13 mouse cellular contexts compared by ENCODE assay signal in genomic region chr5:37825611-37826445, GRCm38 (mm10). TPM values are rescaled to one million over a fixed set of nuclear protein-coding genes. Genes with fewer than 3 reads are reported as not detected.
DNase-seq lines count a peak whose midpoint lies in the region; ATAC-seq and TF ChIP-seq lines count a peak whose summit lies in the region.
"Had no signal": no experiment of that assay in that cellular context is flagged by ENCODE, and none has a peak within 500 bp of the region (broad histone marks: within the 10 kb centered on the region; RNA-seq: fewer than 3 reads in every experiment).

No protein-coding gene starts in this region.

- 0 out of 2 replicates have a peak, but pooled peaks cover 3% of the 10 kb centered on the region for H3K9me3 ChIP-seq in intestine, postnatal 0 days (ENCODE audit: control insufficient read depth)
- H3K9me3 ChIP-seq in intestine, embryonic 15.5 days, result no peaks in the 10 kb centered on the region
- H3K9me3 ChIP-seq in embryonic facial prominence, embryonic 11.5 days (replicated peaks; ENCODE audit: control insufficient read depth, low read length), result no peaks in the 10 kb centered on the region
- H3K9me3 ChIP-seq in hindbrain, embryonic 13.5 days, result no peaks in the 10 kb centered on the region
- no peaks in the 10 kb centered on the region for H3K9me3 ChIP-seq in neural tube, embryonic 11.5 days (ENCODE audit: control insufficient read depth, low read length)

- H3K27ac ChIP-seq in intestine, postnatal 0 days (ENCODE audit: low read depth, low read length), result no peak overlapping the region
- no peak overlapping the region for H3K27ac ChIP-seq in intestine, embryonic 15.5 days
- H3K27ac ChIP-seq in embryonic facial prominence, embryonic 11.5 days (replicated peaks; ENCODE audit: low read depth, low read length), result peak overlapping the region; percentile 77
- no peak overlapping the region for H3K27ac ChIP-seq in hindbrain, embryonic 13.5 days
- 0 out of 2 replicates have a peak overlapping the region, but pooled peaks have one; percentile 44 for H3K27ac ChIP-seq in neural tube, embryonic 11.5 days (ENCODE audit: low read depth, low read length)

- H3K4me2 ChIP-seq in intestine, postnatal 0 days (replicated peaks; ENCODE audit: low read depth), result no peak overlapping the region
- H3K4me2 ChIP-seq in intestine, embryonic 15.5 days (replicated peaks), result no peak overlapping the region
- H3K4me2 ChIP-seq in embryonic facial prominence, embryonic 11.5 days (ENCODE audit: low read depth, low read length), result peak overlapping the region; percentile 62
- peak overlapping the region; percentile 21; the same call in 1 of the 2 replicates for H3K4me2 ChIP-seq in hindbrain, embryonic 13.5 days
- peak overlapping the region; percentile 28 for H3K4me2 ChIP-seq in neural tube, embryonic 11.5 days (ENCODE audit: low read depth)

- peaks cover 98% of the 10 kb centered on the region for H3K27me3 ChIP-seq in intestine, postnatal 0 days (replicated peaks; ENCODE audit: control insufficient read depth, insufficient read depth, low read length)
- peaks cover 95% of the 10 kb centered on the region for H3K27me3 ChIP-seq in intestine, embryonic 15.5 days (replicated peaks)
- peaks cover 32% of the 10 kb centered on the region for H3K27me3 ChIP-seq in embryonic facial prominence, embryonic 11.5 days (ENCODE audit: control insufficient read depth, insufficient read depth, low read length)
- peaks cover 95% of the 10 kb centered on the region for H3K27me3 ChIP-seq in hindbrain, embryonic 13.5 days
- H3K27me3 ChIP-seq in neural tube, embryonic 11.5 days (ENCODE audit: control insufficient read depth, insufficient read depth, low read length), result peaks cover 91% of the 10 kb centered on the region

- peaks cover 5% of the 10 kb centered on the region; the same call in 1 of the 2 replicates for H3K4me1 ChIP-seq in intestine, postnatal 0 days (replicated peaks; ENCODE audit: control insufficient read depth, insufficient read depth, low read length)
- H3K4me1 ChIP-seq in intestine, embryonic 15.5 days (replicated peaks), result peaks cover 21% of the 10 kb centered on the region
- peaks cover 5% of the 10 kb centered on the region; the same call in 1 of the 2 replicates for H3K4me1 ChIP-seq in embryonic facial prominence, embryonic 11.5 days (ENCODE audit: control insufficient read depth, insufficient read depth, low read length)
- peaks cover 51% of the 10 kb centered on the region for H3K4me1 ChIP-seq in hindbrain, embryonic 13.5 days (replicated peaks)
- H3K4me1 ChIP-seq in neural tube, embryonic 11.5 days (ENCODE audit: control insufficient read depth, insufficient read depth, low read length), result peaks cover 24% of the 10 kb centered on the region

- DNase-seq in embryonic facial prominence, embryonic 11.5 days (ENCODE audit: low spot score), result peak; percentile 60
- DNase-seq in neural tube, embryonic 11.5 days (ENCODE audit: low spot score), result peak; percentile 62
- no peak for DNase-seq in gastrocnemius, postnatal 25 days
- DNase-seq in thymus, postnatal 4 days, result no peak
- DNase-seq: gastrocnemius, postnatal 14 days; kidney, adult 2 months; liver, postnatal 0 days; spleen, adult 18-20 months; thymus, adult 18-20 months had no signal

- WGBS in intestine, postnatal 0 days, result 3% methylated on average over 37 of the region's 37 CpGs
- WGBS in intestine, embryonic 15.5 days, result 2% methylated on average over 37 of the region's 37 CpGs
- WGBS in embryonic facial prominence, embryonic 11.5 days, result under 1% methylated on average over 37 of the region's 37 CpGs
- WGBS in hindbrain, embryonic 13.5 days, result 2% methylated on average over 37 of the region's 37 CpGs
- 1% methylated on average over 37 of the region's 37 CpGs for WGBS in neural tube, embryonic 11.5 days

- H3K4me3 ChIP-seq in intestine, postnatal 0 days (ENCODE audit: low read depth, low read length), result 0 out of 2 replicates have a peak overlapping the region, but pooled peaks have one; percentile 9
- no peak overlapping the region for H3K4me3 ChIP-seq in intestine, embryonic 15.5 days (replicated peaks)
- peak overlapping the region; percentile 72 for H3K4me3 ChIP-seq in embryonic facial prominence, embryonic 11.5 days (ENCODE audit: low read depth, low read length)
- no peak overlapping the region for H3K4me3 ChIP-seq in hindbrain, embryonic 13.5 days
- no peak overlapping the region for H3K4me3 ChIP-seq in neural tube, embryonic 11.5 days (ENCODE audit: low read depth, low read length)

- ATAC-seq in intestine, postnatal 0 days, result no peak
- no peak for ATAC-seq in intestine, embryonic 15.5 days
- ATAC-seq in embryonic facial prominence, embryonic 11.5 days (replicated peaks; ENCODE audit: insufficient number of reproducible peaks, low FRiP score, low TSS enrichment, low read depth), result no peak
- no peak for ATAC-seq in hindbrain, embryonic 13.5 days (ENCODE audit: low FRiP score)
- no peak for ATAC-seq in neural tube, embryonic 11.5 days (ENCODE audit: insufficient read depth, low FRiP score, low TSS enrichment)
- ATAC-seq: liver, postnatal 0 days had no signal

- TF ChIP-seq CTCF in intestine, postnatal 0 days (IDR thresholded peaks at IDR 0.05; ENCODE audit: low read depth), result no peak

- H3K36me3 ChIP-seq in intestine, postnatal 0 days (ENCODE audit: control insufficient read depth, insufficient read depth), result no peaks in the 10 kb centered on the region
- H3K36me3 ChIP-seq in intestine, embryonic 15.5 days, result no peaks in the 10 kb centered on the region
- H3K36me3 ChIP-seq in embryonic facial prominence, embryonic 11.5 days (replicated peaks; ENCODE audit: control insufficient read depth, insufficient read depth, low read depth, low read length), result no peaks in the 10 kb centered on the region
- no peaks in the 10 kb centered on the region for H3K36me3 ChIP-seq in hindbrain, embryonic 13.5 days
- no peaks in the 10 kb centered on the region for H3K36me3 ChIP-seq in neural tube, embryonic 11.5 days (ENCODE audit: control insufficient read depth, insufficient read depth, low read length)

- no peak overlapping the region for H3K9ac ChIP-seq in intestine, postnatal 0 days (ENCODE audit: low read depth, low read length)
- no peak overlapping the region for H3K9ac ChIP-seq in intestine, embryonic 15.5 days
- peak overlapping the region; percentile 10 for H3K9ac ChIP-seq in embryonic facial prominence, embryonic 11.5 days (replicated peaks; ENCODE audit: low read length)
- no peak overlapping the region for H3K9ac ChIP-seq in hindbrain, embryonic 13.5 days
- no peak overlapping the region for H3K9ac ChIP-seq in neural tube, embryonic 11.5 days (ENCODE audit: low read length)
- H3K9ac ChIP-seq: liver, postnatal 0 days had no signal

RNA-seq across cellular contexts. Expression of gene Msx1, which starts 1.4 kb away (rescaled TPM):
- 0.89 and 1.3 TPM in 2 replicates for polyA plus RNA-seq in intestine, postnatal 0 days (2015; fragmentation: Nextera tagmentation; extraction: Ambion mirVana)
- 3.2 and 3.8 TPM in 2 replicates for polyA plus RNA-seq in intestine, embryonic 15.5 days (2015; fragmentation: Nextera tagmentation; extraction: Ambion mirVana)
- polyA plus RNA-seq in embryonic facial prominence, embryonic 11.5 days (2014; fragmentation: Nextera tagmentation; extraction: Ambion mirVana), result 330 and 367 TPM in 2 replicates
- 28.6 and 59.6 TPM in 2 replicates for polyA plus RNA-seq in hindbrain, embryonic 13.5 days (2015; fragmentation: Nextera tagmentation; extraction: Ambion mirVana)
- 55.2 and 56.5 TPM in 2 replicates for polyA plus RNA-seq in neural tube, embryonic 11.5 days (2014; fragmentation: Nextera tagmentation; extraction: Ambion mirVana)
- total RNA-seq in gastrocnemius, postnatal 25 days (2021), result 1 to 10 TPM; 2.7 TPM
- total RNA-seq: megakaryocyte-erythroid progenitor cell, adult 5-6 weeks had no signal
- polyA plus RNA-seq: liver, postnatal 0 days had no signal

Comparison
In these comparisons a context has a peak if more than half of its experiments do, and no peak if none do; other contexts are left out.
1. H3K4me3 ChIP-seq: peak in intestine, postnatal 0 days (single experiment) and embryonic facial prominence, embryonic 11.5 days (single experiment); none in intestine, embryonic 15.5 days (single experiment), hindbrain, embryonic 13.5 days (single experiment) and neural tube, embryonic 11.5 days (single experiment).
2. H3K27ac ChIP-seq: peak in embryonic facial prominence, embryonic 11.5 days (single experiment) and neural tube, embryonic 11.5 days (single experiment); none in intestine, postnatal 0 days (single experiment), intestine, embryonic 15.5 days (single experiment) and hindbrain, embryonic 13.5 days (single experiment).
3. H3K4me2 ChIP-seq: peak in embryonic facial prominence, embryonic 11.5 days (single experiment), hindbrain, embryonic 13.5 days (single experiment) and neural tube, embryonic 11.5 days (single experiment); none in intestine, postnatal 0 days (single experiment) and intestine, embryonic 15.5 days (single experiment).
4. DNase-seq: peak in embryonic facial prominence, embryonic 11.5 days (single experiment) and neural tube, embryonic 11.5 days (single experiment); none in gastrocnemius, postnatal 25 days (single experiment) and thymus, postnatal 4 days (single experiment).